Mouse (Mus musculus): ENCODE data around the gene Nup85. TPM values are rescaled to one million over a fixed set of nuclear protein-coding genes. Genes with fewer than 3 reads are reported as not detected.

The Nup85 gene
- total RNA-seq, 1 experiment: 279 TPM

GRCm38 (mm10) chr11:115538045-115538444 is 26.2 kb upstream of the Nup85 start:
- Histone ChIP-seq H3K27ac (ENCODE audit: insufficient read depth, low read depth, low read length, poor library complexity, severe bottlenecking) (no peak overlapping the region), H3K9ac (ENCODE audit: insufficient read depth, low read depth, low read length, poor library complexity, severe bottlenecking) (no peak overlapping the region), H3K4me1 (ENCODE audit: control insufficient read depth in 2 of 2, insufficient read depth in 2 of 2, low read length in 2 of 2, poor library complexity in 1 of 2) (peaks cover 2 to 3% of the 10 kb centered on the region in 2 experiments), H3K36me3 (ENCODE audit: control insufficient read depth, insufficient read depth, low read length, poor library complexity, severe bottlenecking) (peaks cover 7% of the 10 kb centered on the region), H3K4me3 (ENCODE audit: insufficient read depth in 1 of 2, low read depth in 1 of 2, low read length in 2 of 2, poor library complexity in 1 of 2, severe bottlenecking in 1 of 2) (no peak overlapping the region), H3K9me3 (ENCODE audit: control insufficient read depth, insufficient read depth, low read depth, low read length) (no peaks in the 10 kb centered on the region)
- in situ Hi-C loops (cut with MboI; ENCODE audit: low sequenced_read_pairs in 2 of 2, unreplicated experiment in 2 of 2): no loop called here
- TF ChIP-seq HCFC1 (IDR thresholded peaks at IDR 0.05; ENCODE audit: borderline replicate concordance, insufficient read depth, low read length): no peak
- no peak for TF ChIP-seq MAFK (IDR thresholded peaks at IDR 0.05; ENCODE audit: insufficient read depth, low read depth, low read length)
- TF ChIP-seq ZNF384 (IDR thresholded peaks at IDR 0.05; ENCODE audit: low read depth, low read length): peak; percentile 77; the same call in 1 of the 2 replicates
- no peak for TF ChIP-seq CHD2 (IDR thresholded peaks at IDR 0.05; ENCODE audit: low read depth, low read length)
- TF ChIP-seq ZC3H11A (IDR thresholded peaks at IDR 0.05; ENCODE audit: borderline replicate concordance, low read depth, low read length): no peak
- no peak for DNase-seq (ENCODE audit: low read depth, low spot score)

GRCm38 (mm10) chr11:115543571-115543970 is 20.7 kb upstream of the Nup85 start:
- Histone ChIP-seq H3K9me3 (ENCODE audit: control insufficient read depth, insufficient read depth, low read depth, low read length) (no peaks in the 10 kb centered on the region), H3K27ac (ENCODE audit: insufficient read depth, low read depth, low read length, poor library complexity, severe bottlenecking) (no peak overlapping the region), H3K36me3 (ENCODE audit: control insufficient read depth, insufficient read depth, low read length, poor library complexity, severe bottlenecking) (no peaks in the 10 kb centered on the region), H3K9ac (ENCODE audit: insufficient read depth, low read depth, low read length, poor library complexity, severe bottlenecking) (no peak overlapping the region), H3K4me1 (ENCODE audit: control insufficient read depth in 2 of 2, insufficient read depth in 2 of 2, low read length in 2 of 2, poor library complexity in 1 of 2) (no peaks in the 10 kb centered on the region), H3K4me3 (ENCODE audit: insufficient read depth in 1 of 2, low read depth in 1 of 2, low read length in 2 of 2, poor library complexity in 1 of 2, severe bottlenecking in 1 of 2) (no peak overlapping the region)
- TF ChIP-seq ZNF384 (IDR thresholded peaks at IDR 0.05; ENCODE audit: low read depth, low read length) (no peak), MAFK (IDR thresholded peaks at IDR 0.05; ENCODE audit: insufficient read depth, low read depth, low read length) (no peak), CHD2 (IDR thresholded peaks at IDR 0.05; ENCODE audit: low read depth, low read length) (no peak), HCFC1 (IDR thresholded peaks at IDR 0.05; ENCODE audit: borderline replicate concordance, insufficient read depth, low read length) (no peak), ZC3H11A (IDR thresholded peaks at IDR 0.05; ENCODE audit: borderline replicate concordance, low read depth, low read length) (no peak)
- DNase-seq (ENCODE audit: low read depth, low spot score): no peak
- in situ Hi-C loops (cut with MboI; ENCODE audit: low sequenced_read_pairs in 2 of 2, unreplicated experiment in 2 of 2): no loop called here

- no peak overlapping the region for H3K4me3 ChIP-seq (ENCODE audit: insufficient read depth in 1 of 2, low read depth in 1 of 2, low read length in 2 of 2, poor library complexity in 1 of 2, severe bottlenecking in 1 of 2)
- H3K36me3 ChIP-seq (ENCODE audit: control insufficient read depth, insufficient read depth, low read length, poor library complexity, severe bottlenecking): no peaks in the 10 kb centered on the region
- DNase-seq (ENCODE audit: low read depth, low spot score): no peak
- TF ChIP-seq ZNF384 (IDR thresholded peaks at IDR 0.05; ENCODE audit: low read depth, low read length) (no peak), HCFC1 (IDR thresholded peaks at IDR 0.05; ENCODE audit: borderline replicate concordance, insufficient read depth, low read length) (no peak), CHD2 (IDR thresholded peaks at IDR 0.05; ENCODE audit: low read depth, low read length) (no peak), ZC3H11A (IDR thresholded peaks at IDR 0.05; ENCODE audit: borderline replicate concordance, low read depth, low read length) (no peak), MAFK (IDR thresholded peaks at IDR 0.05; ENCODE audit: insufficient read depth, low read depth, low read length) (no peak)
- no peaks in the 10 kb centered on the region for H3K9me3 ChIP-seq (ENCODE audit: control insufficient read depth, insufficient read depth, low read depth, low read length)
- no peak overlapping the region for H3K9ac ChIP-seq (ENCODE audit: insufficient read depth, low read depth, low read length, poor library complexity, severe bottlenecking)
- H3K4me1 ChIP-seq (ENCODE audit: control insufficient read depth in 2 of 2, insufficient read depth in 2 of 2, low read length in 2 of 2, poor library complexity in 1 of 2): peaks cover 0 to 7% of the 10 kb centered on the region in 2 experiments; a peak in 1 of 4 replicates
- no peak overlapping the region for H3K27ac ChIP-seq (ENCODE audit: insufficient read depth, low read depth, low read length, poor library complexity, severe bottlenecking)
- in situ Hi-C loops (cut with MboI; ENCODE audit: low sequenced_read_pairs in 2 of 2, unreplicated experiment in 2 of 2): no loop called here
Measured at GRCm38 (mm10) chr11:115552783-115553182, 11.5 kb upstream of the Nup85 start.

DNA sequence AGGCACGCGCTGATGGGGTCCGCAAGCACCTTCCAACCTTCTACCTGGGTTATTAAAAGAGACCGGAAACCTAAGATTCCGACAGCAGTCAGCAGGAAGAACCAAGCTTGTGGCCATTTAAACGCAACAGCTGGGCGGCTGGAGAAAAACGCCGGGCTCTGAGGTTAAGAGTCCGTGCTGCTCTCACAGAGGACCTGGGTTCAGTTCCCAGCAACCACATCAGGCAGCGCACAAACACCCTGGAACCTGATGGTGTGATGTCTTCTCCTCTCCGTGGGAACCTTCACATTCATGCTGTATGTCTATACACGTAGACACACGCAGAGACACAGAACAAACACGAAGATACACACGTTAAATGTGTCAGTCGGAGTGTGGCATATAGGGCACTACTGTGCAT is 8.5 kb upstream of the Nup85 start:
- 0 out of 2 replicates have a peak overlapping the region, but pooled peaks have one; percentile 28 for H3K9ac ChIP-seq (ENCODE audit: insufficient read depth, low read depth, low read length, poor library complexity, severe bottlenecking)
- no peak for TF ChIP-seq HCFC1 (IDR thresholded peaks at IDR 0.05; ENCODE audit: borderline replicate concordance, insufficient read depth, low read length)
- TF ChIP-seq ZNF384 (IDR thresholded peaks at IDR 0.05; ENCODE audit: low read depth, low read length): no peak
- TF ChIP-seq CHD2 (IDR thresholded peaks at IDR 0.05; ENCODE audit: low read depth, low read length): no peak
- no peak for TF ChIP-seq ZC3H11A (IDR thresholded peaks at IDR 0.05; ENCODE audit: borderline replicate concordance, low read depth, low read length)
- TF ChIP-seq MAFK (IDR thresholded peaks at IDR 0.05; ENCODE audit: insufficient read depth, low read depth, low read length): no peak
- in situ Hi-C loops (cut with MboI; ENCODE audit: low sequenced_read_pairs in 2 of 2, unreplicated experiment in 2 of 2): no loop called here
- H3K9me3 ChIP-seq (ENCODE audit: control insufficient read depth, insufficient read depth, low read depth, low read length): no peaks in the 10 kb centered on the region
- H3K4me1 ChIP-seq (ENCODE audit: control insufficient read depth in 2 of 2, insufficient read depth in 2 of 2, low read length in 2 of 2, poor library complexity in 1 of 2): peaks cover 0 to 12% of the 10 kb centered on the region in 2 experiments; a peak in 1 of 4 replicates
- no peak overlapping the region for H3K27ac ChIP-seq (ENCODE audit: insufficient read depth, low read depth, low read length, poor library complexity, severe bottlenecking)
- peak overlapping the region; percentile 18 to 20; a peak in 1 of 4 replicates for H3K4me3 ChIP-seq (ENCODE audit: insufficient read depth in 1 of 2, low read depth in 1 of 2, low read length in 2 of 2, poor library complexity in 1 of 2, severe bottlenecking in 1 of 2)
- no peak for DNase-seq (ENCODE audit: low read depth, low spot score)
- H3K36me3 ChIP-seq (ENCODE audit: control insufficient read depth, insufficient read depth, low read length, poor library complexity, severe bottlenecking): no peaks in the 10 kb centered on the region
